Mouse (Mus musculus) C2C12 (cell line): Measurements from ENCODE around the gene Gm6993.

ENCODE experiments used
- CTCF ChIP-seq: IDR thresholded peaks from one replicate; pipeline ENCODE4 v1.5.1; 2011; ENCODE audit not compliant: control insufficient read depth, insufficient read depth, insufficient read length
- MAX ChIP-seq: IDR thresholded peaks from one replicate; pipeline ENCODE4 v1.6.1; 2011; ENCODE audit warnings: mild to moderate bottlenecking, control low read depth
- MYOD1 ChIP-seq: IDR thresholded peaks from one replicate; pipeline ENCODE4 v1.6.1; 2011; ENCODE audit warnings: low read depth; ENCODE audit not compliant: control insufficient read depth, insufficient read length
- MYOG ChIP-seq: IDR thresholded peaks from one replicate; pipeline ENCODE4 v1.6.1; 2011; ENCODE audit not compliant: control insufficient read depth, insufficient read length; ENCODE audit errors: extremely low read depth

DNA sequence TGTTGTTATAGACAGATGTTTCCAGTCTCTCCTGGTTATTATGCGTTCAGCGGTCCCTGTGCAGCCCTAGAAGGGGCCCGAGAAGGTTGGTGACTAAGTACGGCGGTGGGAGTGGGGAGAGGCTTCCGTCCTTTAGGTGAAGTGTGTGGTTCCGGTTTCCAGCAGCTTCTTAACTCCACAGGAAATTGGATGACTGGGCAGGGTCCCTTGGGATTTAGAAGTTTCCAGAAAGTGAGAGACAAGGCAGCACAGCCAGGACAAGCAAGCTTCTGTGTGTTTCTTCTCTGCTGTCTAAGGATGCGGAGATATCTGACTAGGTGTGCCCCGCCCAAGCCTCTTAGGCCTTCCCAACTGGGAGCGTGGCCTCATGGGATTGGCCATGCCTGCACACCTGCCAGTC, 34.8 kb downstream of the Gm6993 start:
- no peak for TF ChIP-seq MYOD1
- no peak for TF ChIP-seq CTCF
- TF ChIP-seq MAX, result no peak
- no peak for TF ChIP-seq MYOG
